Mouse (Mus musculus) liver, embryonic 15.5 days (tissue): ENCODE measurements around the gene Gadl1. TPM values are rescaled to one million over a fixed set of nuclear protein-coding genes. Genes with fewer than 3 reads are reported as not detected.

Experiments
- ATAC-seq: fragments of 200-750 bp; cut with Nextera tagmentation; 2 replicates; pipeline ENCODE4 v1.8.0; 2017; ENCODE audit warnings: moderate number of reproducible peaks, mild to moderate bottlenecking, moderate library complexity; ENCODE audit not compliant: insufficient read depth
- H3K27ac ChIP-seq: fragments of 300-500 bp; sonication (generic); replicated peaks from 2 replicates; pipeline ENCODE4 v1.5.1; 2015; ENCODE audit warnings: mild to moderate bottlenecking, inconsistent platforms
- H3K27me3 ChIP-seq: fragments of 300-500 bp; sonication (generic); 2 replicates; pipeline ENCODE4 v1.6.1; 2015; ENCODE audit warnings: mild to moderate bottlenecking, inconsistent platforms
- H3K36me3 ChIP-seq: fragments of 300-500 bp; sonication (generic); replicated peaks from 2 replicates; pipeline ENCODE4 v1.6.1; 2015; ENCODE audit warnings: moderate library complexity, mild to moderate bottlenecking, inconsistent platforms
- H3K4me1 ChIP-seq: fragments of 300-500 bp; sonication (generic); replicated peaks from 2 replicates; pipeline ENCODE4 v1.6.1; 2015; ENCODE audit warnings: inconsistent platforms
- H3K4me2 ChIP-seq: fragments of 300-500 bp; sonication (generic); 2 replicates; pipeline ENCODE4 v1.6.1; 2015; ENCODE audit warnings: moderate library complexity, mild to moderate bottlenecking, inconsistent platforms
- H3K4me3 ChIP-seq: fragments of 300-500 bp; sonication (generic); replicated peaks from 2 replicates; pipeline ENCODE4 v1.5.1; 2015; ENCODE audit warnings: mild to moderate bottlenecking, inconsistent platforms
- H3K9ac ChIP-seq: fragments of 300-500 bp; sonication (generic); 2 replicates; pipeline ENCODE4 v1.6.1; 2015; ENCODE audit warnings: moderate library complexity, mild to moderate bottlenecking, inconsistent platforms
- H3K9me3 ChIP-seq: fragments of 300-500 bp; sonication (generic); replicated peaks from 2 replicates; pipeline ENCODE4 v1.6.1; 2016; ENCODE audit warnings: inconsistent platforms
- WGBS: fragments of 180-500 bp; shearing (Covaris S2); methylation state at CpG from one replicate; pipeline ENCODE4 v1.1.7; 2015; ENCODE audit warnings: mixed read lengths; ENCODE audit not compliant: insufficient replicate concordance; 5-methylcytosine and 5-hydroxymethylcytosine counted together
- polyA plus RNA-seq: library from polyadenylated mRNA; unstranded; fragments of >200 nt; fragmentation: Nextera tagmentation; extraction: Ambion mirVana; gene quantifications from 2 replicates; pipeline ENCODE4 v1.2.1, GENCODE M21; 2015

Gene Gadl1
- polyA plus RNA-seq, result 0.29 and 0.35 TPM in 2 replicates

GRCm38 (mm10) chr9:115909155-115909554 lies at the start of gene Gadl1:
Gadl1 (plus strand) TSS chr9:115909455.
- H3K27me3 ChIP-seq, result no peaks in the 10 kb centered on the region
- no peak within 1 kb of the TSS for H3K9ac ChIP-seq
- no peaks in the 10 kb centered on the region for H3K4me1 ChIP-seq
- H3K4me3 ChIP-seq, result no peak within 1 kb of the TSS
- no peaks in the 10 kb centered on the region for H3K9me3 ChIP-seq
- 76% methylated on average over 9 of the region's 9 CpGs for WGBS
- H3K36me3 ChIP-seq, result no peaks in the 10 kb centered on the region
- no peak for ATAC-seq
- H3K27ac ChIP-seq, result no peak within 1 kb of the TSS
- H3K4me2 ChIP-seq, result no peak within 1 kb of the TSS

DNA sequence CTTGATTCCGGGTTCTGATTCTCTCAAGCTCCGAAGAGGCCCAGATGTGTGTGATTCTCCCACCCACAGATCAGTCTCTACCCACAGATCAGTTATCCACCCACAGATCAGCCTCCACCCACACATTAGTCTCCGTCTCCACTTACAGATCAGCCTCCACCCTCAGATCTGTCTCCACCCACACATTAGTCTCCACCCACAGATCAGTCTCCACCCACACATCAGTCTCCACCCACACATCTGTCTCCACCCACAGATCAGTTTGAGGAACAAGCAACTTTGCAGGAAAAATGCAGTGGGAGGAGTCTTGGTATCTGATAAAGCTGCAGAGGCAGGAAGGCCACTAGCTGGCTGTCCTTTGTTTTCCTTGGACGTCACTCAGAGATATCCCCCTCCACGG lies 46.5 kb upstream of the Gadl1 start:
- WGBS, result 34% methylated on average over 5 of the region's 5 CpGs
- H3K4me2 ChIP-seq, result no peak overlapping the region
- peak; percentile 49; the same call in 1 of the 2 replicates for ATAC-seq

GRCm38 (mm10) chr9:115863326-115863725 lies 45.9 kb upstream of the Gadl1 start:
- 64% methylated on average over 6 of the region's 6 CpGs for WGBS

More for the DNA sequence above, 46.5 kb upstream of the Gadl1 start:
- Histone ChIP-seq H3K9me3 (no peaks in the 10 kb centered on the region), H3K27ac (no peak overlapping the region), H3K4me1 (no peaks in the 10 kb centered on the region), H3K27me3 (no peaks in the 10 kb centered on the region), H3K9ac (no peak overlapping the region), H3K36me3 (no peaks in the 10 kb centered on the region), H3K4me3 (no peak overlapping the region)

GRCm38 (mm10) chr9:115867277-115867676 lies 42.0 kb upstream of the Gadl1 start:
- no peaks in the 10 kb centered on the region for H3K4me1 ChIP-seq
- WGBS, result 44% methylated on average over 2 of the region's 2 CpGs
- H3K4me2 ChIP-seq, result no peak overlapping the region
- H3K4me3 ChIP-seq, result no peak overlapping the region
- no peak for ATAC-seq
- no peaks in the 10 kb centered on the region for H3K36me3 ChIP-seq
- no peaks in the 10 kb centered on the region for H3K9me3 ChIP-seq
- H3K9ac ChIP-seq, result no peak overlapping the region
- H3K27ac ChIP-seq, result no peak overlapping the region
- no peaks in the 10 kb centered on the region for H3K27me3 ChIP-seq

More at GRCm38 (mm10) chr9:115863326-115863725, 45.9 kb upstream of the Gadl1 start:
- Histone ChIP-seq H3K9me3 (no peaks in the 10 kb centered on the region), H3K36me3 (no peaks in the 10 kb centered on the region), H3K4me2 (no peak overlapping the region), H3K4me1 (no peaks in the 10 kb centered on the region), H3K9ac (no peak overlapping the region), H3K4me3 (no peak overlapping the region), H3K27me3 (no peaks in the 10 kb centered on the region), H3K27ac (no peak overlapping the region)
- ATAC-seq, result no peak

- H3K4me2 ChIP-seq, result no peak overlapping the region
- H3K4me3 ChIP-seq, result no peak overlapping the region
- 68% methylated on average over 13 of the region's 13 CpGs for WGBS
- H3K36me3 ChIP-seq, result no peaks in the 10 kb centered on the region
- H3K9ac ChIP-seq, result no peak overlapping the region
- H3K27ac ChIP-seq, result no peak overlapping the region
- no peaks in the 10 kb centered on the region for H3K4me1 ChIP-seq
- ATAC-seq, result no peak
- no peaks in the 10 kb centered on the region for H3K9me3 ChIP-seq
- H3K27me3 ChIP-seq, result no peaks in the 10 kb centered on the region
These were observed 39.1 kb upstream of the Gadl1 start for GRCm38 (mm10) chr9:115870168-115870567.

GRCm38 (mm10) chr9:115870640-115871039 lies 38.6 kb upstream of the Gadl1 start:
- H3K4me3 ChIP-seq, result no peak overlapping the region
- H3K4me2 ChIP-seq, result no peak overlapping the region
- no peaks in the 10 kb centered on the region for H3K9me3 ChIP-seq
- no peaks in the 10 kb centered on the region for H3K4me1 ChIP-seq
- 57% methylated on average over 5 of the region's 5 CpGs for WGBS
- no peaks in the 10 kb centered on the region for H3K36me3 ChIP-seq
- H3K9ac ChIP-seq, result no peak overlapping the region
- ATAC-seq, result no peak
- H3K27me3 ChIP-seq, result no peaks in the 10 kb centered on the region
- no peak overlapping the region for H3K27ac ChIP-seq

DNA sequence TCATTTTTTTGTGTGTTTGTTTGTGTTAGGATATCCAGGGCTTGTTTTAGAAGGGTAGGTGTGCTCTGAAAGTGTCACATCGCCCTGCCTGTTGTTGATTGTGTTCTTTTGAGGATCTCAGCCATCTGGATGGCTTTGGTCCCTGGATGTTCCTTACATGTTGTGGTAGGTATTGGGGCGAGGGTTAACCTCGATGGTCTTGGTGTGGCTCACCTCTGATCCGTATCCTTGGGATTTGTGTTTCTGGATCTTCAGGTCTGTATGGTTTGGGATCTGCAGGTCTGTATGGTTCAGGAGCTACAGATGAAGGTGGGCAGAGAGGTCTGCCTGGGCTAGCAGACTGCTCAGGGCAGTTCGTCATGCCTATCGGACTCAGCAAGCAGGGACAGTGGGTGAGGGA lies 28.8 kb upstream of the Gadl1 start:
- no peaks in the 10 kb centered on the region for H3K27me3 ChIP-seq
- H3K4me1 ChIP-seq, result no peaks in the 10 kb centered on the region
- H3K4me3 ChIP-seq, result no peak overlapping the region
- 63% methylated on average over 6 of the region's 6 CpGs for WGBS
- H3K36me3 ChIP-seq, result no peaks in the 10 kb centered on the region
- no peak overlapping the region for H3K27ac ChIP-seq
- no peak overlapping the region for H3K4me2 ChIP-seq
- H3K9ac ChIP-seq, result no peak overlapping the region
- ATAC-seq, result no peak
- H3K9me3 ChIP-seq, result no peaks in the 10 kb centered on the region

- Histone ChIP-seq H3K9me3 (no peaks in the 10 kb centered on the region), H3K9ac (no peak overlapping the region), H3K4me1 (no peaks in the 10 kb centered on the region), H3K4me2 (no peak overlapping the region), H3K27me3 (no peaks in the 10 kb centered on the region), H3K27ac (no peak overlapping the region), H3K4me3 (no peak overlapping the region), H3K36me3 (no peaks in the 10 kb centered on the region)
- WGBS, result 70% methylated on average over 3 of the region's 3 CpGs
- no peak for ATAC-seq
These were observed 28.1 kb upstream of the Gadl1 start for GRCm38 (mm10) chr9:115881137-115881536.

- Histone ChIP-seq H3K4me1 (no peaks in the 10 kb centered on the region), H3K27me3 (no peaks in the 10 kb centered on the region), H3K9me3 (no peaks in the 10 kb centered on the region), H3K4me3 (no peak overlapping the region), H3K4me2 (no peak overlapping the region), H3K9ac (no peak overlapping the region), H3K27ac (no peak overlapping the region), H3K36me3 (no peaks in the 10 kb centered on the region)
- 60% methylated on average over 5 of the region's 5 CpGs for WGBS
- ATAC-seq, result no peak
These were observed 26.5 kb upstream of the Gadl1 start for GRCm38 (mm10) chr9:115882627-115883200.

GRCm38 (mm10) chr9:115883413-115883812 lies 25.8 kb upstream of the Gadl1 start:
- Histone ChIP-seq H3K9me3 (no peaks in the 10 kb centered on the region), H3K27ac (no peak overlapping the region), H3K9ac (no peak overlapping the region), H3K27me3 (no peaks in the 10 kb centered on the region), H3K4me2 (no peak overlapping the region), H3K4me1 (no peaks in the 10 kb centered on the region), H3K4me3 (no peak overlapping the region), H3K36me3 (no peaks in the 10 kb centered on the region)
- no peak for ATAC-seq
- 73% methylated on average over 5 of the region's 5 CpGs for WGBS

- Histone ChIP-seq H3K4me2 (no peak overlapping the region), H3K4me3 (no peak overlapping the region), H3K36me3 (no peaks in the 10 kb centered on the region), H3K27ac (no peak overlapping the region), H3K9ac (no peak overlapping the region), H3K4me1 (no peaks in the 10 kb centered on the region), H3K9me3 (no peaks in the 10 kb centered on the region), H3K27me3 (no peaks in the 10 kb centered on the region)
- no peak for ATAC-seq
- 64% methylated on average over 5 of the region's 5 CpGs for WGBS
These were observed 21.7 kb upstream of the Gadl1 start for GRCm38 (mm10) chr9:115887571-115887970.

GRCm38 (mm10) chr9:115893131-115893530 lies 16.1 kb upstream of the Gadl1 start:
- Histone ChIP-seq H3K36me3 (no peaks in the 10 kb centered on the region), H3K9ac (no peak overlapping the region), H3K4me3 (no peak overlapping the region), H3K4me1 (no peaks in the 10 kb centered on the region), H3K27ac (no peak overlapping the region), H3K9me3 (no peaks in the 10 kb centered on the region), H3K27me3 (no peaks in the 10 kb centered on the region), H3K4me2 (no peak overlapping the region)
- 67% methylated on average over 4 of the region's 4 CpGs for WGBS
- ATAC-seq, result no peak
